Mouse (Mus musculus) heart, adult 2 months (tissue): ENCODE results near the gene Gns.

Experiments
- CTCF ChIP-seq: fragments of 200-600 bp; IDR thresholded peaks from 2 replicates; pipeline ENCODE4 v1.8.1; 2022; ENCODE audit warnings: antibody characterized with exemption, mild to moderate bottlenecking, moderate library complexity
- EP300 ChIP-seq: fragments of 200-500 bp; IDR thresholded peaks from 2 replicates; pipeline ENCODE4 v1.6.1; 2011; ENCODE audit warnings: low read depth, low read length, control low read depth; ENCODE audit not compliant: insufficient read depth
- POLR2A ChIP-seq: fragments of 200-500 bp; IDR thresholded peaks from 2 replicates; pipeline ENCODE4 v1.6.1; 2011; ENCODE audit warnings: mild to moderate bottlenecking, low read depth, low read length, control low read depth; ENCODE audit not compliant: insufficient read depth

GRCm38 (mm10) chr10:121425506-121426025 is 60.7 kb downstream of the Gns start:
- TF ChIP-seq CTCF (no peak), EP300 (no peak), POLR2A (no peak)
